ENCODE assay signal across 8 mouse cellular contexts in the genomic region with DNA sequence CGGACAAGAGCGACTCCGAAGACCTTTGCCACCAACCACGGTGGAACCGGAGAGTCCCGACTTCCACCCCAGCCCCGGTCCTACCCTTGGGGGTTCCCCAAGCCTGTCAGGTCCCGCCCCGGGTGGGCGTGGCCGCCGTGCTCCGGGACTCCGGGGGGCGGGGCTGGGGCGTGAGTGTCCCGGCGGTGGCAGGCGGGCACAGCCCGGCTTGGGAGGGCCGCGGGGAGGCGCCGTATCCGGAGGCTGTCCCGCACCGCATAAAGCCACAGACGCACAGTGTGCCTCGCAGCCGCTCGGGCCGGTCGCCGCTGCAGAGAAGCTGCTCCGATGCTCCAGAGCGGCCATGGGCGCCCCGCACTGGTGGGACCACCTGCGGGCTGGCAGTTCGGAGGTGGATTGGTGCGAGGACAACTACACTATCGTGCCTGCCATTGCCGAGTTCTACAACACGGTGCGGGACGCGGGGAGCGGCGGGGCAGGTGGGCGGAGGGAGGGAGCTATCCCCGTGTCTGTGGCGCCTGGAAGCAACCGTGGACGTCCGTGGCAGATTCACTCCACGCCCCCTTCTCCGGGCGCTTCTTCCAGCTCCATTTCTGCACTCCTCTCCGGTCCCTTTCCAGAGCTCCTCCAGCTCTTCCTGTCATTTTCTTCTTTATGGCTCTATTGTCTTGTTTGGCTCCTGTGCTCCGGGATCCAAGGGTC. TPM values are rescaled to one million over a fixed set of nuclear protein-coding genes. Genes with fewer than 3 reads are reported as not detected.
DNase-seq lines count a peak whose midpoint lies in the region; ATAC-seq and TF ChIP-seq lines count a peak whose summit lies in the region.

A gene (plus strand): TSS at position 251 of the 702 bp plus-strand sequence.

- H3K4me1 ChIP-seq in ES-E14 (ENCODE audit: control insufficient read depth in 2 of 2, insufficient read depth in 2 of 2, low read length in 2 of 2, poor library complexity in 1 of 2) = no peaks in the 10 kb centered on the region
- H3K4me1 ChIP-seq in cerebellum, adult 2 months (ENCODE audit: control insufficient read depth, insufficient read depth, low read length) = no peaks in the 10 kb centered on the region
- 0 out of 2 replicates have a peak, but pooled peaks cover 3% of the 10 kb centered on the region for H3K4me1 ChIP-seq in forebrain, postnatal 0 days (ENCODE audit: insufficient read depth)
- peaks cover 16% of the 10 kb centered on the region for H3K4me1 ChIP-seq in neural tube, embryonic 13.5 days (replicated peaks)
- H3K4me1 ChIP-seq in stomach, postnatal 0 days (replicated peaks; ENCODE audit: control insufficient read depth, insufficient read depth) = no peaks in the 10 kb centered on the region

- TF ChIP-seq CTCF in cerebellum, adult 2 months (IDR thresholded peaks at IDR 0.05; ENCODE audit: borderline replicate concordance, insufficient read depth, low read depth, low read length) = no peak
- TF ChIP-seq CTCF in forebrain, postnatal 0 days (IDR thresholded peaks at IDR 0.05; ENCODE audit: low read depth) = peak; percentile 31; the same call in 1 of the 2 replicates
- peak; percentile 50 for TF ChIP-seq CTCF in stomach, postnatal 0 days (IDR thresholded peaks at IDR 0.05; ENCODE audit: low read depth)

- H3K36me3 ChIP-seq in ES-E14 (ENCODE audit: control insufficient read depth, insufficient read depth, low read length, poor library complexity, severe bottlenecking) = no peaks in the 10 kb centered on the region
- H3K36me3 ChIP-seq in forebrain, postnatal 0 days (ENCODE audit: insufficient read depth) = no peaks in the 10 kb centered on the region
- no peaks in the 10 kb centered on the region for H3K36me3 ChIP-seq in neural tube, embryonic 13.5 days
- H3K36me3 ChIP-seq in stomach, postnatal 0 days (ENCODE audit: control insufficient read depth, insufficient read depth, low read length) = no peaks in the 10 kb centered on the region

- H3K9me3 ChIP-seq in ES-E14 (ENCODE audit: control insufficient read depth, insufficient read depth, low read depth, low read length) = no peaks in the 10 kb centered on the region
- H3K9me3 ChIP-seq in forebrain, postnatal 0 days (ENCODE audit: low read length) = no peaks in the 10 kb centered on the region
- no peaks in the 10 kb centered on the region for H3K9me3 ChIP-seq in neural tube, embryonic 13.5 days
- no peaks in the 10 kb centered on the region for H3K9me3 ChIP-seq in stomach, postnatal 0 days (ENCODE audit: control insufficient read depth, low read length)

- H3K27me3 ChIP-seq in cerebellum, adult 2 months (ENCODE audit: control insufficient read depth, insufficient read depth, low read length) = no peaks in the 10 kb centered on the region
- H3K27me3 ChIP-seq in forebrain, postnatal 0 days (ENCODE audit: insufficient read depth, low read length) = peaks cover 5% of the 10 kb centered on the region; the same call in 1 of the 2 replicates
- peaks cover 17% of the 10 kb centered on the region for H3K27me3 ChIP-seq in neural tube, embryonic 13.5 days
- no peaks in the 10 kb centered on the region for H3K27me3 ChIP-seq in stomach, postnatal 0 days (ENCODE audit: control insufficient read depth, insufficient read depth, low read length)

- in situ Hi-C loops in ES-E14 (cut with MboI; ENCODE audit: low sequenced_read_pairs in 2 of 2, unreplicated experiment in 2 of 2) = no loop called here

- peak within 1 kb of the TSS; percentile 87 for H3K4me2 ChIP-seq in forebrain, postnatal 0 days (ENCODE audit: low read depth)
- peak within 1 kb of the TSS; percentile 89 for H3K4me2 ChIP-seq in neural tube, embryonic 13.5 days
- peak within 1 kb of the TSS; percentile 96 for H3K4me2 ChIP-seq in stomach, postnatal 0 days (replicated peaks; ENCODE audit: low read depth)

- no peak for TF ChIP-seq EP300 in stomach, postnatal 0 days (optimal IDR thresholded peaks at IDR 0.05)

- DNase-seq in ES-E14 (ENCODE audit: low read depth, low spot score) = peak; percentile 67
- DNase-seq in cerebellum, adult 2 months = peak; percentile 73 to 80
- DNase-seq in forebrain, postnatal 0 days = peak; percentile 56
- peak; percentile 91 to 95 for DNase-seq in heart, postnatal 36 days
- peak; percentile 58 to 84 for DNase-seq in layer of hippocampus, adult 18-20 months (ENCODE audit: low spot score in 2 of 2)
- peak; percentile 95 to 97 for DNase-seq in lung, adult 18-20 months
- DNase-seq in stomach, postnatal 0 days (ENCODE audit: low spot score) = peak; percentile 96

- H3K9ac ChIP-seq in ES-E14 (ENCODE audit: insufficient read depth, low read depth, low read length, poor library complexity, severe bottlenecking) = peak within 1 kb of the TSS; percentile 58
- H3K9ac ChIP-seq in forebrain, postnatal 0 days = peak within 1 kb of the TSS; percentile 63
- peak within 1 kb of the TSS; percentile 81 for H3K9ac ChIP-seq in neural tube, embryonic 13.5 days
- H3K9ac ChIP-seq in stomach, postnatal 0 days (ENCODE audit: low read length) = peak within 1 kb of the TSS; percentile 70

- H3K27ac ChIP-seq in ES-E14 (ENCODE audit: insufficient read depth, low read depth, low read length, poor library complexity, severe bottlenecking) = no peak within 1 kb of the TSS
- H3K27ac ChIP-seq in cerebellum, adult 2 months (ENCODE audit: insufficient read depth, low read length) = no peak within 1 kb of the TSS
- H3K27ac ChIP-seq in forebrain, postnatal 0 days (ENCODE audit: low read depth, low read length) = peak within 1 kb of the TSS; percentile 50; the same call in 1 of the 2 replicates
- peak within 1 kb of the TSS; percentile 67 for H3K27ac ChIP-seq in neural tube, embryonic 13.5 days (replicated peaks)
- peak within 1 kb of the TSS; percentile 53; the same call in 1 of the 2 replicates for H3K27ac ChIP-seq in stomach, postnatal 0 days (replicated peaks)

- ATAC-seq in forebrain, postnatal 0 days = peak; percentile 88
- ATAC-seq in neural tube, embryonic 13.5 days (ENCODE audit: low read depth) = peak; percentile 92
- ATAC-seq in stomach, postnatal 0 days (ENCODE audit: low FRiP score, low TSS enrichment) = peak; percentile 94

- intact Hi-C loops in heart, postnatal 36 days (cut with DNase I) = loop anchor here (1.0 kb wide), 1 partner anchor 17 kb away; a partner anchor contains a TSS

- WGBS in cerebellum, adult 2 months = under 1% methylated on average over 60 of the region's 60 CpGs
- under 1% methylated on average over 59 of the region's 60 CpGs for WGBS in forebrain, postnatal 0 days
- under 1% methylated on average over 59 of the region's 60 CpGs for WGBS in neural tube, embryonic 13.5 days
- WGBS in stomach, postnatal 0 days = under 1% methylated on average over 58 of the region's 60 CpGs

- peak within 1 kb of the TSS; percentile 80 to 88 for H3K4me3 ChIP-seq in ES-E14 (ENCODE audit: insufficient read depth in 1 of 2, low read depth in 1 of 2, low read length in 2 of 2, poor library complexity in 1 of 2, severe bottlenecking in 1 of 2)
- peak within 1 kb of the TSS; percentile 61 for H3K4me3 ChIP-seq in cerebellum, adult 2 months (replicated peaks; ENCODE audit: insufficient read depth, low read depth, low read length)
- peak within 1 kb of the TSS; percentile 57 for H3K4me3 ChIP-seq in forebrain, postnatal 0 days (ENCODE audit: low read depth, low read length)
- peak within 1 kb of the TSS; percentile 79 for H3K4me3 ChIP-seq in neural tube, embryonic 13.5 days
- H3K4me3 ChIP-seq in stomach, postnatal 0 days (ENCODE audit: low read depth, low read length) = peak within 1 kb of the TSS; percentile 68

- TF ChIP-seq POLR2A in cerebellum, adult 2 months (IDR thresholded peaks at IDR 0.05; ENCODE audit: borderline replicate concordance, insufficient read depth, low read length) = peak; percentile 51

TF ChIP-seq in ES-E14, 5 proteins besides CTCF, POLR2A, EP300 and RAD21:
- no peak for TF ChIP-seq CHD2 (IDR thresholded peaks at IDR 0.05; ENCODE audit: low read depth, low read length)
- 0 out of 2 replicates have a peak, but pooled peaks have one; percentile 32 for TF ChIP-seq HCFC1 (IDR thresholded peaks at IDR 0.05; ENCODE audit: borderline replicate concordance, insufficient read depth, low read length)
TF ChIP-seq in ES-E14: peak in this region for 1.

RNA-seq across cellular contexts. Expression of the gene that starts here (rescaled TPM):
- total RNA-seq in ES-E14 (2012; rRNA removed) = 7.2 and 8.3 TPM in 2 replicates
- 6.2 and 6.7 TPM in 2 replicates for polyA plus RNA-seq in cerebellum, adult 2 months (2012; rRNA removed)
- total RNA-seq in forebrain, postnatal 0 days (2014; rRNA removed) = 6.5 and 9.6 TPM in 2 replicates
- polyA plus RNA-seq in forebrain, postnatal 0 days (2015; fragmentation: Nextera tagmentation; extraction: Ambion mirVana) = 8.1 and 11.4 TPM in 2 replicates
- 10 to 100 TPM; 17.0 to 21.1 TPM for total RNA-seq in heart, postnatal 36 days (2021)
- 1 to 10 TPM; 5.3 to 5.9 TPM for total RNA-seq in layer of hippocampus, adult 18-20 months (2021)
- polyA plus RNA-seq in neural tube, embryonic 13.5 days (2015; fragmentation: Nextera tagmentation; extraction: Ambion mirVana) = 20.0 and 23.8 TPM in 2 replicates
- 15.9 and 16.2 TPM in 2 replicates for polyA plus RNA-seq in stomach, postnatal 0 days (2015; fragmentation: Nextera tagmentation; extraction: Ambion mirVana)

Comparison
In these comparisons a context has a peak if more than half of its experiments do, and no peak if none do; other contexts are left out.
1. H3K27ac ChIP-seq: peak in forebrain, postnatal 0 days (single experiment), neural tube, embryonic 13.5 days (single experiment) and stomach, postnatal 0 days (single experiment); none in ES-E14 (single experiment) and cerebellum, adult 2 months (single experiment).
2. Peak in every context shown above with its lines, with median percentiles within 50 percentile points of each other: DNase-seq, H3K4me3 ChIP-seq, H3K9ac ChIP-seq, ATAC-seq and H3K4me2 ChIP-seq.